23 mouse cellular contexts compared by ENCODE assay signal in genomic region chr2:122863971-122864348, GRCm38 (mm10).
DNase-seq lines count a peak whose midpoint lies in the region; ATAC-seq and TF ChIP-seq lines count a peak whose summit lies in the region.
"Had no signal": no experiment of that assay in that cellular context is flagged by ENCODE, and none has a peak within 500 bp of the region (broad histone marks: within the 10 kb centered on the region; RNA-seq: fewer than 3 reads in every experiment).

No protein-coding gene starts in this region.

- no peak overlapping the region for H3K4me2 ChIP-seq in hindbrain, embryonic 12.5 days (replicated peaks)
- no peak overlapping the region for H3K4me2 ChIP-seq in neural tube, embryonic 12.5 days (replicated peaks)
- no peak overlapping the region for H3K4me2 ChIP-seq in forebrain, postnatal 0 days (ENCODE audit: low read depth)
- H3K4me2 ChIP-seq: heart, embryonic 11.5 days; intestine, embryonic 15.5 days; limb, embryonic 15.5 days; lung, embryonic 14.5 days; stomach, embryonic 15.5 days had no signal

- H3K27me3 ChIP-seq in hindbrain, embryonic 12.5 days = no peaks in the 10 kb centered on the region
- no peaks in the 10 kb centered on the region for H3K27me3 ChIP-seq in hindbrain, embryonic 10.5 days (ENCODE audit: insufficient read depth, poor library complexity, severe bottlenecking)
- H3K27me3 ChIP-seq in neural tube, embryonic 12.5 days (replicated peaks) = no peaks in the 10 kb centered on the region
- H3K27me3 ChIP-seq in forebrain, embryonic 10.5 days (ENCODE audit: poor library complexity, severe bottlenecking) = no peaks in the 10 kb centered on the region
- H3K27me3 ChIP-seq in forebrain, postnatal 0 days (ENCODE audit: insufficient read depth, low read length) = no peaks in the 10 kb centered on the region
- H3K27me3 ChIP-seq: intestine, embryonic 15.5 days; limb, embryonic 15.5 days; stomach, embryonic 15.5 days had no signal

- WGBS in hindbrain, embryonic 12.5 days = 77% methylated on average over 1 of the region's 1 CpGs
- 88% methylated on average over 1 of the region's 1 CpGs for WGBS in hindbrain, embryonic 10.5 days
- WGBS in neural tube, embryonic 12.5 days = 75% methylated on average over 1 of the region's 1 CpGs
- 85% methylated on average over 1 of the region's 1 CpGs for WGBS in forebrain, embryonic 10.5 days
- WGBS in forebrain, postnatal 0 days = 74% methylated on average over 1 of the region's 1 CpGs

- no peak overlapping the region for H3K27ac ChIP-seq in hindbrain, embryonic 12.5 days
- no peak overlapping the region for H3K27ac ChIP-seq in hindbrain, embryonic 10.5 days
- H3K27ac ChIP-seq in neural tube, embryonic 12.5 days = no peak overlapping the region
- H3K27ac ChIP-seq in forebrain, embryonic 10.5 days = no peak overlapping the region
- no peak overlapping the region for H3K27ac ChIP-seq in forebrain, postnatal 0 days (ENCODE audit: low read depth, low read length)
- H3K27ac ChIP-seq: embryonic facial prominence, embryonic 10.5 days; intestine, embryonic 15.5 days; limb, embryonic 15.5 days; liver, embryonic 14.5 days; stomach, embryonic 15.5 days had no signal

- H3K36me3 ChIP-seq in hindbrain, embryonic 12.5 days = no peaks in the 10 kb centered on the region
- no peaks in the 10 kb centered on the region for H3K36me3 ChIP-seq in hindbrain, embryonic 10.5 days
- H3K36me3 ChIP-seq in neural tube, embryonic 12.5 days = no peaks in the 10 kb centered on the region
- no peaks in the 10 kb centered on the region for H3K36me3 ChIP-seq in forebrain, embryonic 10.5 days (replicated peaks)
- no peaks in the 10 kb centered on the region for H3K36me3 ChIP-seq in forebrain, postnatal 0 days (ENCODE audit: insufficient read depth)
- H3K36me3 ChIP-seq: embryonic facial prominence, embryonic 10.5 days; intestine, embryonic 15.5 days; limb, embryonic 15.5 days; stomach, embryonic 15.5 days had no signal

- no peaks in the 10 kb centered on the region for H3K4me1 ChIP-seq in hindbrain, embryonic 12.5 days
- H3K4me1 ChIP-seq in hindbrain, embryonic 10.5 days (replicated peaks) = no peaks in the 10 kb centered on the region
- no peaks in the 10 kb centered on the region for H3K4me1 ChIP-seq in neural tube, embryonic 12.5 days
- H3K4me1 ChIP-seq in forebrain, embryonic 10.5 days = no peaks in the 10 kb centered on the region
- no peaks in the 10 kb centered on the region for H3K4me1 ChIP-seq in forebrain, postnatal 0 days (ENCODE audit: insufficient read depth)
- H3K4me1 ChIP-seq: embryonic facial prominence, embryonic 10.5 days; intestine, embryonic 15.5 days; limb, embryonic 15.5 days; stomach, embryonic 15.5 days had no signal

- no peak for DNase-seq in hindbrain, embryonic 10.5 days (ENCODE audit: low spot score)
- DNase-seq in neural tube, embryonic 10.5 days (ENCODE audit: extremely low spot score, low spot score) = no peak
- DNase-seq in cerebellum, postnatal 14 days = peak; percentile 7 to 22
- DNase-seq in forebrain, embryonic 10.5 days (ENCODE audit: extremely low spot score, low spot score) = no peak
- no peak for DNase-seq in forebrain, postnatal 0 days
- no peak for DNase-seq in heart, adult 11 months
- DNase-seq: adrenal gland, postnatal 25 days; kidney, adult 8-10 months; kidney, postnatal 10 days; left cerebral cortex, postnatal 4 days; lung, embryonic 14.5 days; right cerebral cortex, adult 18-20 months; right cerebral cortex, postnatal 4 days; thymus, postnatal 36 days had no signal

- H3K4me3 ChIP-seq in hindbrain, embryonic 12.5 days = no peak overlapping the region
- no peak overlapping the region for H3K4me3 ChIP-seq in hindbrain, embryonic 10.5 days
- H3K4me3 ChIP-seq in neural tube, embryonic 12.5 days = no peak overlapping the region
- H3K4me3 ChIP-seq in forebrain, embryonic 10.5 days = no peak overlapping the region
- no peak overlapping the region for H3K4me3 ChIP-seq in forebrain, postnatal 0 days (ENCODE audit: low read depth, low read length)
- H3K4me3 ChIP-seq: embryonic facial prominence, embryonic 10.5 days; intestine, embryonic 15.5 days; limb, embryonic 15.5 days; stomach, embryonic 15.5 days had no signal

- H3K9me3 ChIP-seq in hindbrain, embryonic 12.5 days (replicated peaks) = no peaks in the 10 kb centered on the region
- no peaks in the 10 kb centered on the region for H3K9me3 ChIP-seq in hindbrain, embryonic 10.5 days
- H3K9me3 ChIP-seq in neural tube, embryonic 12.5 days = no peaks in the 10 kb centered on the region
- H3K9me3 ChIP-seq in forebrain, embryonic 10.5 days = no peaks in the 10 kb centered on the region
- no peaks in the 10 kb centered on the region for H3K9me3 ChIP-seq in forebrain, postnatal 0 days (ENCODE audit: low read length)
- H3K9me3 ChIP-seq: embryonic facial prominence, embryonic 10.5 days; intestine, embryonic 15.5 days; limb, embryonic 15.5 days; stomach, embryonic 15.5 days had no signal

- no peak overlapping the region for H3K9ac ChIP-seq in hindbrain, embryonic 12.5 days
- H3K9ac ChIP-seq in neural tube, embryonic 12.5 days = no peak overlapping the region
- H3K9ac ChIP-seq in forebrain, postnatal 0 days = no peak overlapping the region
- H3K9ac ChIP-seq: intestine, embryonic 15.5 days; limb, embryonic 15.5 days; liver, embryonic 14.5 days; lung, embryonic 14.5 days; stomach, embryonic 15.5 days had no signal

- TF ChIP-seq CTCF in forebrain, postnatal 0 days (IDR thresholded peaks at IDR 0.05; ENCODE audit: low read depth) = no peak

- peak; percentile 48; the same call in 1 of the 2 replicates for ATAC-seq in hindbrain, embryonic 12.5 days (ENCODE audit: low FRiP score)
- peak; percentile 58; the same call in 1 of the 2 replicates for ATAC-seq in neural tube, embryonic 12.5 days (ENCODE audit: low FRiP score, low read depth)
- no peak for ATAC-seq in forebrain, postnatal 0 days
- ATAC-seq: CD4-positive, CD25-positive, alpha-beta regulatory T cell, adult 4 months; intestine, embryonic 15.5 days had no signal

Comparison
In these comparisons a context has a peak if more than half of its experiments do, and no peak if none do; other contexts are left out.
1. DNase-seq: peak in cerebellum, postnatal 14 days (2 of 2); none in hindbrain, embryonic 10.5 days (single experiment), neural tube, embryonic 10.5 days (single experiment), forebrain, embryonic 10.5 days (single experiment), forebrain, postnatal 0 days (single experiment) and heart, adult 11 months (single experiment).